Mouse (Mus musculus) CH12.LX (cell line): Measurements from ENCODE around the gene Spdye4b.

Source experiments
- BHLHE40 ChIP-seq: IDR thresholded peaks from 2 replicates; pipeline ENCODE4 v1.6.1; 2011; ENCODE audit warnings: mild to moderate bottlenecking, low read depth, low read length, improper control_type of control experiment
- CTCF ChIP-seq, 2 experiments: IDR thresholded peaks in 1 of 2; conservative IDR thresholded peaks in 1 of 2; 2 replicates each; pipeline ENCODE4 v1.5.1; 2011 to 2012; ENCODE audit warnings: low read depth in 2 of 2, low read length in 2 of 2, improper control_type of control experiment in 1 of 2, inconsistent platforms in 1 of 2, mild to moderate bottlenecking in 1 of 2, moderate library complexity in 1 of 2
- E2F4 ChIP-seq: IDR thresholded peaks from 2 replicates; pipeline ENCODE4 v1.6.1; 2011; ENCODE audit warnings: low read depth, low read length, improper control_type of control experiment; ENCODE audit not compliant: insufficient replicate concordance
- EP300 ChIP-seq: IDR thresholded peaks from 2 replicates; pipeline ENCODE4 v1.6.1; 2011; ENCODE audit warnings: low read length, improper control_type of control experiment
- HCFC1 ChIP-seq: IDR thresholded peaks from 2 replicates; pipeline ENCODE4 v1.6.1; 2012; ENCODE audit warnings: low read depth, mild to moderate bottlenecking, inconsistent platforms, low read length, improper control_type of control experiment
- JUND ChIP-seq: conservative IDR thresholded peaks from 2 replicates; pipeline ENCODE4 v1.6.1; 2011; ENCODE audit warnings: low read depth, low read length, improper control_type of control experiment
- NRF1 ChIP-seq: IDR thresholded peaks from 2 replicates; pipeline ENCODE4 v1.6.1; 2014; ENCODE audit warnings: low read depth, mild to moderate bottlenecking, inconsistent platforms, low read length, improper control_type of control experiment, moderate library complexity
- POLR2A ChIP-seq: IDR thresholded peaks from 2 replicates; pipeline ENCODE4 v1.6.1; 2011; ENCODE audit warnings: low read depth, mild to moderate bottlenecking, improper control_type of control experiment, low read length
- RAD21 ChIP-seq: IDR thresholded peaks from 2 replicates; pipeline ENCODE4 v1.6.1; 2011; ENCODE audit warnings: low read depth, mild to moderate bottlenecking, low read length, improper control_type of control experiment, moderate library complexity
- TBP ChIP-seq: conservative IDR thresholded peaks from 2 replicates; pipeline ENCODE4 v1.6.1; 2011; ENCODE audit warnings: low read depth, low read length, improper control_type of control experiment
- USF1 ChIP-seq: IDR thresholded peaks from 2 replicates; pipeline ENCODE4 v1.6.1; 2014; ENCODE audit warnings: low read depth, mild to moderate bottlenecking, inconsistent platforms, low read length, improper control_type of control experiment

GRCm38 (mm10) chr5:143226790-143227189 lies 46.0 kb downstream of the Spdye4b start, which contains the start of gene Spdye4a:
- no peak for TF ChIP-seq POLR2A
- TF ChIP-seq CTCF (conservative IDR thresholded peaks at IDR 0.05 in 1 of 2, IDR thresholded peaks at IDR 0.05 in 1 of 2; ENCODE audit: low read depth in 2 of 2, low read length in 2 of 2) = no peak
- TF ChIP-seq JUND = no peak
- TF ChIP-seq E2F4 = no peak
- no peak for TF ChIP-seq TBP
- TF ChIP-seq BHLHE40 = no peak
- no peak for TF ChIP-seq NRF1
- TF ChIP-seq HCFC1 = no peak
- TF ChIP-seq RAD21 = no peak
- no peak for TF ChIP-seq EP300
- no peak for TF ChIP-seq USF1
